Mouse (Mus musculus): ENCODE measurements around the gene Atad1. TPM values are rescaled to one million over a fixed set of nuclear protein-coding genes. Genes with fewer than 3 reads are reported as not detected.
"Not testable (repeated sequence)": the region's sequence is repeated elsewhere in the genome, so short reads cannot be mapped to it uniquely, and the experiment has no call there.

Gene Atad1
- polyA plus RNA-seq, 1 experiment from 2014 or later = 65.6 TPM

GRCm38 (mm10) chr19:32711761-32712541, 27.6 kb downstream of the Atad1 start:
- peak; percentile 97 for ATAC-seq (ENCODE audit: borderline replicate concordance, extremely low read depth, low FRiP score, low TSS enrichment)
- no peaks in the 10 kb centered on the region for H3K9me3 ChIP-seq
- H3K4me1 ChIP-seq = peaks cover 21% of the 10 kb centered on the region
- 0% methylated on average over 63 of the region's 63 CpGs for WGBS
- no peaks in the 10 kb centered on the region for H3K27me3 ChIP-seq
- peak overlapping the region; percentile 84 for H3K27ac ChIP-seq
- 0 out of 2 replicates have a peak, but pooled peaks cover 4% of the 10 kb centered on the region for H3K36me3 ChIP-seq
- peak overlapping the region; percentile 75 for H3K9ac ChIP-seq
- peak overlapping the region; percentile 88 for H3K4me3 ChIP-seq
- H3K4me2 ChIP-seq = peak overlapping the region; percentile 91

GRCm38 (mm10) chr19:32710288-32710687, 29.3 kb downstream of the Atad1 start:
- Histone ChIP-seq H3K9me3 (no peaks in the 10 kb centered on the region), H3K27ac (no peak overlapping the region), H3K4me1 (peaks cover 21% of the 10 kb centered on the region), H3K4me3 (no peak overlapping the region), H3K36me3 (peaks cover 12% of the 10 kb centered on the region), H3K9ac (no peak overlapping the region), H3K27me3 (no peaks in the 10 kb centered on the region), H3K4me2 (no peak overlapping the region)
- no peak for ATAC-seq (ENCODE audit: borderline replicate concordance, extremely low read depth, low FRiP score, low TSS enrichment)
- WGBS = 58% methylated on average over 3 of the region's 3 CpGs

GRCm38 (mm10) chr19:32708996-32709395, 30.6 kb downstream of the Atad1 start:
- Histone ChIP-seq H3K27ac (no peak overlapping the region), H3K4me1 (peaks cover 21% of the 10 kb centered on the region), H3K9ac (no peak overlapping the region), H3K9me3 (no peaks in the 10 kb centered on the region), H3K27me3 (no peaks in the 10 kb centered on the region), H3K36me3 (peaks cover 22% of the 10 kb centered on the region), H3K4me2 (no peak overlapping the region), H3K4me3 (no peak overlapping the region)
- ATAC-seq (ENCODE audit: borderline replicate concordance, extremely low read depth, low FRiP score, low TSS enrichment) = no peak
- WGBS = 93% methylated on average over 5 of the region's 5 CpGs

- no peak overlapping the region for H3K9ac ChIP-seq
Observed at GRCm38 (mm10) chr19:32702191-32702590, 37.4 kb downstream of the Atad1 start.

GRCm38 (mm10) chr19:32696674-32697073, 42.9 kb downstream of the Atad1 start:
- Histone ChIP-seq H3K27me3 (no peaks in the 10 kb centered on the region), H3K36me3 (peaks cover 64% of the 10 kb centered on the region), H3K9ac (no peak overlapping the region), H3K27ac (no peak overlapping the region), H3K4me1 (no peaks in the 10 kb centered on the region), H3K9me3 (no peaks in the 10 kb centered on the region), H3K4me3 (no peak overlapping the region), H3K4me2 (no peak overlapping the region)
- 88% methylated on average over 2 of the region's 2 CpGs for WGBS
- no peak for ATAC-seq (ENCODE audit: borderline replicate concordance, extremely low read depth, low FRiP score, low TSS enrichment)

More at GRCm38 (mm10) chr19:32702191-32702590, 37.4 kb downstream of the Atad1 start:
- no peak overlapping the region for H3K4me2 ChIP-seq
- H3K4me1 ChIP-seq = no peaks in the 10 kb centered on the region
- 78% methylated on average over 3 of the region's 3 CpGs for WGBS
- H3K9me3 ChIP-seq = no peaks in the 10 kb centered on the region
- no peaks in the 10 kb centered on the region for H3K27me3 ChIP-seq
- no peak overlapping the region for H3K4me3 ChIP-seq
- peaks cover 55% of the 10 kb centered on the region for H3K36me3 ChIP-seq
- H3K27ac ChIP-seq = no peak overlapping the region
- ATAC-seq (ENCODE audit: borderline replicate concordance, extremely low read depth, low FRiP score, low TSS enrichment) = no peak

GRCm38 (mm10) chr19:32689724-32690123, 49.9 kb downstream of the Atad1 start:
- Histone ChIP-seq H3K4me2 (no peak overlapping the region), H3K4me1 (no peaks in the 10 kb centered on the region), H3K27me3 (no peaks in the 10 kb centered on the region), H3K27ac (no peak overlapping the region), H3K9me3 (no peaks in the 10 kb centered on the region), H3K9ac (no peak overlapping the region), H3K36me3 (peaks cover 31% of the 10 kb centered on the region; the same call in 1 of the 2 replicates), H3K4me3 (no peak overlapping the region)
- WGBS = 56% methylated on average over 6 of the region's 6 CpGs
- ATAC-seq (ENCODE audit: borderline replicate concordance, extremely low read depth, low FRiP score, low TSS enrichment) = no peak

- not testable (repeated sequence) for ATAC-seq (ENCODE audit: borderline replicate concordance, extremely low read depth, low FRiP score, low TSS enrichment); H3K9me3 ChIP-seq; H3K9ac ChIP-seq; H3K4me2 ChIP-seq; H3K27ac ChIP-seq; H3K4me1 ChIP-seq; H3K27me3 ChIP-seq; H3K4me3 ChIP-seq
- H3K36me3 ChIP-seq = peaks cover 21% of the 10 kb centered on the region
- WGBS = 68% methylated on average over 3 of the region's 3 CpGs
Observed at GRCm38 (mm10) chr19:32688227-32688626, 51.4 kb downstream of the Atad1 start.

GRCm38 (mm10) chr19:32687721-32688120, 51.9 kb downstream of the Atad1 start:
- Histone ChIP-seq H3K9ac (no peak overlapping the region), H3K27ac (no peak overlapping the region), H3K4me3 (no peak overlapping the region), H3K9me3 (no peaks in the 10 kb centered on the region), H3K36me3 (peaks cover 17% of the 10 kb centered on the region), H3K27me3 (no peaks in the 10 kb centered on the region), H3K4me2 (no peak overlapping the region), H3K4me1 (no peaks in the 10 kb centered on the region)
- ATAC-seq (ENCODE audit: borderline replicate concordance, extremely low read depth, low FRiP score, low TSS enrichment) = no peak
- 81% methylated on average over 5 of the region's 5 CpGs for WGBS

- Histone ChIP-seq H3K9ac (no peak overlapping the region), H3K4me3 (no peak overlapping the region), H3K4me1 (no peaks in the 10 kb centered on the region), H3K9me3 (no peaks in the 10 kb centered on the region), H3K36me3 (peaks cover 22% of the 10 kb centered on the region), H3K27ac (no peak overlapping the region), H3K27me3 (no peaks in the 10 kb centered on the region), H3K4me2 (no peak overlapping the region)
- WGBS = 90% methylated on average over 5 of the region's 5 CpGs
- no peak for ATAC-seq (ENCODE audit: borderline replicate concordance, extremely low read depth, low FRiP score, low TSS enrichment)
Observed at GRCm38 (mm10) chr19:32683081-32683480, 56.5 kb downstream of the Atad1 start.

GRCm38 (mm10) chr19:32680894-32681293, 58.7 kb downstream of the Atad1 start:
- no peak overlapping the region for H3K4me3 ChIP-seq
- no peaks in the 10 kb centered on the region for H3K27me3 ChIP-seq
- no peak overlapping the region for H3K4me2 ChIP-seq
- H3K9ac ChIP-seq = no peak overlapping the region
- H3K9me3 ChIP-seq = no peaks in the 10 kb centered on the region
- H3K4me1 ChIP-seq = no peaks in the 10 kb centered on the region
- H3K36me3 ChIP-seq = peaks cover 25% of the 10 kb centered on the region
- no peak for ATAC-seq (ENCODE audit: borderline replicate concordance, extremely low read depth, low FRiP score, low TSS enrichment)
- no peak overlapping the region for H3K27ac ChIP-seq
- WGBS = 65% methylated on average over 2 of the region's 2 CpGs

GRCm38 (mm10) chr19:32675766-32676165, 63.8 kb downstream of the Atad1 start:
- Histone ChIP-seq H3K27me3 (no peaks in the 10 kb centered on the region), H3K9ac (no peak overlapping the region), H3K27ac (no peak overlapping the region), H3K4me2 (no peak overlapping the region), H3K4me1 (no peaks in the 10 kb centered on the region), H3K9me3 (no peaks in the 10 kb centered on the region), H3K36me3 (peaks cover 33% of the 10 kb centered on the region), H3K4me3 (no peak overlapping the region)
- ATAC-seq (ENCODE audit: borderline replicate concordance, extremely low read depth, low FRiP score, low TSS enrichment) = no peak
- 88% methylated on average over 3 of the region's 3 CpGs for WGBS

- not testable (repeated sequence) for H3K4me1 ChIP-seq; H3K4me2 ChIP-seq; H3K9me3 ChIP-seq; H3K27me3 ChIP-seq; H3K4me3 ChIP-seq; H3K9ac ChIP-seq; H3K27ac ChIP-seq; H3K36me3 ChIP-seq; ATAC-seq (ENCODE audit: borderline replicate concordance, extremely low read depth, low FRiP score, low TSS enrichment)
- 84% methylated on average over 1 of the region's 1 CpGs for whole genome bisulfite sequencing
Observed at GRCm38 (mm10) chr19:32667830-32668229, 71.8 kb downstream of the Atad1 start.

Data from lung, embryonic 15.5 days (tissue).